Mouse (Mus musculus) inflammation-experienced regulatory T-cells (primary cell): ENCODE measurements around the gene Cym. TPM values are rescaled to one million over a fixed set of nuclear protein-coding genes. Genes with fewer than 3 reads are reported as not detected.

Experiments
- polyA plus RNA-seq, 2 experiments: library from polyadenylated mRNA; unstranded; fragments of 100-300 nt; shearing (Covaris generic); gene quantifications; one replicate each; pipeline ENCODE4 v1.2.1; 2017

Gene Cym
- under 1 TPM in 1 of 2 experiments, not detected in 1; 0.34 TPM for polyA plus RNA-seq

DNA sequence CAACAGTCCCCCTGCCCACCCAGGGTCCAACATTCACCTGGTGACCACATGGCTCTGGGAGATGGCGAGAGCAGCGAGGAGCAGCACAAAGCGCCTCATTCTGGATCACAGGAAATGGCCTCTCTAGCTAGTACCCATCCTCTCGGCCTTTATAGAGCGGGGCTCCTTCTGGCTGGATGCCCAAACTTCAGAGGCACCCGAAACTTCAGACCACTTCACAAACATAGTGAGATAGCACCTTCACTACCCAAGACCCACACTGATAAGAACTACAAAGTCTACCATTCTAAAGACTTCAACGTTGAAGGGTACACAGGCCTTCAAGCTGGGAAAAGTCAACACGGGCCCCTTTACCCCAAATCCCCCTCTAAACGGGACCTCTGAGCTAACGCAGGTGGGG, at the start of gene Cym:
Cym (minus strand) TSS at position 125 of the 400 bp plus-strand sequence.

DNA sequence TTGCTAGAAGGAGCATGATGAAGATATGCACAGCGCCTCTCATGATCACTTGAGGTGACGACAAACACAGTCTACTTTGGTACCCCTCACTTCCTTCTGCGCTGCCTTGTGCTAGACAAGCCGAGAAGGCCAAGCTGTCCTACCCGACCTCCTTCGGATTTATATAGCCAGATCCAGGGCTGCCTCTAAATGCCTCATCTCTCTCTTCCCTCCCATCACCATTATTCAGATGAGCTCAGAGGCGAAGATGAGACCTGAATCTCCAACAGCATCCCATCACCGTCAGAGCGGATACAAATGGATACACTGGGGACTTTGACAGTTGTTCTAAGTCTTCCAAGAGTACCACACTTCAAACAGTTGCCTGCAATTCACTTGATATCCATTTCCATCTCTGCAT, 18.1 kb upstream of the Cym start, which contains the start of gene Prok1:
Prok1 (minus strand) TSS at position 101 of the 400 bp plus-strand sequence.

GRCm38 (mm10) chr3:107230527-107230926, 9.0 kb upstream of the Cym start, which contains the start of gene A630076J17Rik:
A630076J17Rik (plus strand) TSS chr3:107230614.

DNA sequence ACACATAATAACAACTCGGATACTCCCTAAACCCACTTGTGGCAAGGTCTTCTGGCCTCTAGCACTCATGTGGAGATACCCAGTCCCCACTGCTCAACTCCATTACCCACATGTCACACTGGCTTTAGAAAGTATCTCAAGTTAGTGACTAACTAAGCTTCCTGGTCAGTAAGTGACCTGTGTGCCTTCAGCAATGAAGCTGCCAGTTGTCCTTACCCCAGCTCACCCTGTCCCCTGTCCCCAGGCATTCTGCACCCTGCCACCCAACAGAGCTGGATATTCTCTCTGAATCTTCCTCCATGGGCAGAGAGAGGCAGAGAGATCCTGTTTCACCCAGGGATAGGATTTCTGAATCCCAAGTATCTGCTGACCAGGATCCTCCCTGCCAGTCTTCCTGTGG, 38.8 kb downstream of the Cym start, which contains the start of gene Kcna10:
Kcna10 (plus strand) TSS at position 301 of the 400 bp plus-strand sequence.

Other genes with a start within 250 kb of the Cym start
- 100 to 1,000 TPM in 1 of 2 experiments, 10 to 100 TPM in 1; 79.6 to 154 TPM for gene Kcna3, start 185.6 kb downstream of the Cym start, polyA plus RNA-seq
- gene Kcna2, start 120.6 kb downstream of the Cym start, polyA plus RNA-seq, result 1 to 10 TPM; 1.7 to 2.8 TPM
- not detected for gene Kcna10, start 38.7 kb downstream of the Cym start, polyA plus RNA-seq
- under 1 TPM in 1 of 2 experiments, not detected in 1; 0.87 TPM for gene A630076J17Rik, start 8.9 kb upstream of the Cym start, polyA plus RNA-seq
- 1 to 10 TPM in 1 of 2 experiments, under 1 TPM in 1; 0.20 to 1.5 TPM for gene Prok1, start 18.0 kb upstream of the Cym start, polyA plus RNA-seq
- 100 to 1,000 TPM; 140 to 198 TPM for gene Lamtor5, start 57.1 kb upstream of the Cym start, polyA plus RNA-seq
- under 1 TPM; 0.53 to 0.61 TPM for gene Slc16a4, start 69.5 kb upstream of the Cym start, polyA plus RNA-seq
- gene Rbm15, start 111.9 kb upstream of the Cym start, polyA plus RNA-seq, result 10 to 100 TPM; 10.2 to 11.0 TPM
- under 1 TPM; 0.06 to 0.07 TPM for gene Kcnc4, start 237.8 kb upstream of the Cym start, polyA plus RNA-seq